Mouse (Mus musculus): Measurements from ENCODE around the gene Gpsm1. TPM values are rescaled to one million over a fixed set of nuclear protein-coding genes. Genes with fewer than 3 reads are reported as not detected.
A peak's percentile ranks its signal among the peaks of the same experiment; 100 is the strongest.

The Gpsm1 gene
- polyA plus RNA-seq, 1 experiment from 2014 or later = 65.0 TPM

DNA sequence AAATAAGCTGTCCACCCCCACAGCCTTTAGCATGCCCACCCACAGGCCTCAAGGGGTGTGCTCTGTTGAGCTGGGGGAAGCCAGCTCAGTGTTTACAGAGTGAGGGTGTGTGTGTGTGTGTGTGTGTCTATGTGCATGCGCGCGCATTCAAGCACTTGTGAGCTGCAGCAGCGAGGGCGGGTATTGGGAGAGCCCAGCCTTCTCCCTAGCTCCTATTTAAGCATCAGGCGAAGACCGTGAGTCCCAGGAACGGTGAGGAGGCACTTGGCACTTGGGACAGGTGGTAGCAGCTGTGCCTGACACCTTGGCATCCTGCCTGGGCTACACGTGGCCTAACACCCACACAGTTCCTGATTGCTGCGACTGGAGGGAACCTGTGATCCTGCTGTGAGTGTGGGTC is 26.7 kb downstream of the Gpsm1 start:
- Histone ChIP-seq H3K27ac (ENCODE audit: low read depth, low read length) (no peak overlapping the region), H3K27me3 (ENCODE audit: control insufficient read depth, insufficient read depth, low read length) (no peaks in the 10 kb centered on the region), H3K4me3 (ENCODE audit: low read depth, low read length) (no peak overlapping the region), H3K9ac (ENCODE audit: low read length) (no peak overlapping the region), H3K9me3 (ENCODE audit: control insufficient read depth, low read length) (no peaks in the 10 kb centered on the region), H3K36me3 (ENCODE audit: control insufficient read depth, insufficient read depth, low read length) (peaks cover 29% of the 10 kb centered on the region), H3K4me2 (ENCODE audit: low read depth) (no peak overlapping the region), H3K4me1 (ENCODE audit: control insufficient read depth, insufficient read depth, low read length) (no peaks in the 10 kb centered on the region)
- 90% methylated on average over 10 of the region's 10 CpGs for WGBS
- DNase-seq (ENCODE audit: low spot score) (no peak), ATAC-seq (ENCODE audit: insufficient read depth, low FRiP score, low TSS enrichment) (no peak)

DNA sequence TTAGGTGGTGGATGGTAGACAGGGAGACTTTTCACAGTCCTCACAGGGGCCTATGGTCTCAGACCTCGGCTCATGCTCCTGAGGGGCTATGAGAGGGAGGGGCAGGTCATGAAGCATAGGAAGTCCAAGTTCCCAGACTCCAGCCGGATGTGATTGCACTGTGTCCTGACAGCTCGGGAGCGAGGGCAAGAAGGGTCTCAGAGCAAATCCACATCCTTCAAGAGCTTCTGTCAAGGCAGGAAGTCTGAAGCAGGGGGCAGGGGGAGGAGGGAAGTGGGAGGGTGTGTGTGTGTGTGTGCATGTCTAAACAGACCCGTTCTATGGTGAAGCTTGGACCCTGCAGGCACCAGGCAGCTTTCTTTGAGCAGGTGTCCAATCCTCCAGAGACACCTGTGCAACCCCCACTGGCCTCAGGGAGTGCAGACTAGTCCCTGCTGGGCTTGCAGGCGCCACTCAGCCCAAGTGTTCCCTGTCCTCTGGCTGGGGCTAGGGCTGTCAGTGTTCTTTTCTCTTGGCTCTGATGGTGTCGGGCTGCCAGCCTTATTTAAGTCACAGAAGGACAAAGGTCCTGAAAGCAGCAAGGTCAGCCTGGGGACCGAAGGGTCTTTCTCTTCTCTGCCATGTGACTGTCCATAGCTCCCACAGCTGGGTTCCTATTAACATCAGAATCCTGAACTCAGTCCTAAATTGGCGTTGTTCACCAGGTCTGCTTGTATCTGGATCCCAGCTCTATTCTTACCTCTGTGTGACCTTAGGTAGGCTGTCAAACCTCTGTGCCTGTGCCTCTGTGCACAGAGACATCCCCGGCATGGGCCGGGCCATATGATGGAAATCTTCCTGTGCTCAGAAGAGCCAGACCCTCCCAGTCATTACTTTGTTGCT is 27.5 kb downstream of the Gpsm1 start:
- DNase-seq (ENCODE audit: low spot score) = no peak
- Histone ChIP-seq H3K4me3 (ENCODE audit: low read depth, low read length) (no peak overlapping the region), H3K27ac (ENCODE audit: low read depth, low read length) (no peak overlapping the region), H3K36me3 (ENCODE audit: control insufficient read depth, insufficient read depth, low read length) (peaks cover 31% of the 10 kb centered on the region), H3K4me2 (ENCODE audit: low read depth) (no peak overlapping the region), H3K9ac (ENCODE audit: low read length) (no peak overlapping the region), H3K9me3 (ENCODE audit: control insufficient read depth, low read length) (no peaks in the 10 kb centered on the region), H3K4me1 (ENCODE audit: control insufficient read depth, insufficient read depth, low read length) (no peaks in the 10 kb centered on the region), H3K27me3 (ENCODE audit: control insufficient read depth, insufficient read depth, low read length) (no peaks in the 10 kb centered on the region)
- WGBS = 69% methylated on average over 11 of the region's 11 CpGs
- no peak for ATAC-seq (ENCODE audit: insufficient read depth, low FRiP score, low TSS enrichment)

DNA sequence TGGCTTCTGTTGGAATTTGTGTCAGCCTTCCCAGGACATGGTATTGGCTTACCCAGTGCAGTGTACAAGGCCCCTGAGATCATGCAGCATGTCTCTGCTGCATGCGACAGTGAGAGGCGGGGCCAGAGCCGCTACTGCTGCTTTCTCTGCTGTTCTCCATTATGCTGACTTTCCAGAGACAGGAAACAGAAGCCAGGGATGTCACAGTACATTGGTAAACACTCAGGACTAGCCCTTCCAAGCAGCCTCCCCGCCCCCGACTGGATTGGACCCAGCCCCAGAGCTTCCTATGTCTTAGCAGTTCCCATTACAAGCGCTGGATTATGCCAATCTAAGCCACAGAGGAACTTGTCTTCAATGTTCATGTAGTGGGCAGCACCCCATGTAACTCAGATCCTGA is 32.9 kb downstream of the Gpsm1 start:
- WGBS = 83% methylated on average over 6 of the region's 6 CpGs
- no peak overlapping the region for H3K27ac ChIP-seq (ENCODE audit: low read depth, low read length)
- no peaks in the 10 kb centered on the region for H3K9me3 ChIP-seq (ENCODE audit: control insufficient read depth, low read length)
- H3K27me3 ChIP-seq (ENCODE audit: control insufficient read depth, insufficient read depth, low read length) = no peaks in the 10 kb centered on the region
- peaks cover 10% of the 10 kb centered on the region for H3K4me1 ChIP-seq (ENCODE audit: control insufficient read depth, insufficient read depth, low read length)
- no peak overlapping the region for H3K4me2 ChIP-seq (ENCODE audit: low read depth)
- no peak overlapping the region for H3K4me3 ChIP-seq (ENCODE audit: low read depth, low read length)
- H3K36me3 ChIP-seq (ENCODE audit: control insufficient read depth, insufficient read depth, low read length) = peaks cover 13% of the 10 kb centered on the region
- DNase-seq (ENCODE audit: low spot score) (no peak), ATAC-seq (ENCODE audit: insufficient read depth, low FRiP score, low TSS enrichment) (no peak)
- no peak overlapping the region for H3K9ac ChIP-seq (ENCODE audit: low read length)

DNA sequence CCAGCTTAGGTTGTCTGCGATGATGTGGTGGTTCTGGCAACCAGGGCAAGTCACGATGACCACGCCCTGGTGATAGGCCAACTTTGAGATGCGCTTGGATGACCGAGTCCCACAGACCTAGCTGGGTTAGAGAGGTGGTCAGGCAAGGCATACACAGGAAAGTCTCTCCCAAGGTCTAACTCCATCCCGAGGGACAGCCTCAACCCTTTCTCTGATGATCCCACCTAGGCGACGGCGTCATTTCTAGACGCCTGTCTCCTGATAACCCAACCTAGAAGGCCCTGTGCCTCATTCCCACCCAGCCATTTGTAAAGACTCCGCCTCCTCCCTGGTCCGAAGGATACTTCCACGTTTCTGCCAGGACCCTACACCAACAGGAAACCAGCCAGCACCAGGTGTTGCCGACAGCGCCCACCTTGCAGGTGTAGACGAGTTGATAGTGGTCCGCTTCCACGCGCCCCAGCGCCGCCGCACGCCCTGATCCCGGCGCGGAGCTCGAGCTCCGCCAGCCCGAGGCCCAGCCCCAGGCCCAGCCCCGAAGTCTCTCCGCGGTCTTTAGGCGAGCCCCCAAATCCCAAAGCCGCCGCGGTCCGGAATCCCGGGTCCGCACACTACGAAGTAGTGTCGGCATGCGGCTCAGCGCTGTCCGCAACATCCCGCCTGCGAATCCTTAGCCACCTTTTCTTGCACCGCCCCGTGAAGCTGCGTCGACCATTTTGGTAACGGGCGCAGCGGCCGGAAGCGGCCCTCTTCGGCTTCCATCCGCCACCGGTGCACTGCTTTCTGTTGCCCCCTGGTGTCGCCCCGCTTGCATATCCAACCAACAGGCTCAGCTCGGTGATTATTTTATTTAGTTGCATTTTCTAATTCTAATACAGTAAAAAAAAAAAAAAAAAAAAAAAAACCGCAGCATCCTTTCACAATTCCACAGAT is 36.3 kb downstream of the Gpsm1 start, which contains the start of gene Dnlz:
Gene Dnlz (minus strand): TSS at position 753 of the 933 bp plus-strand sequence.
- ATAC-seq (ENCODE audit: insufficient read depth, low FRiP score, low TSS enrichment) (peak; percentile 58), DNase-seq (ENCODE audit: low spot score) (peak; percentile 93)
- WGBS = 3% methylated on average over 62 of the region's 62 CpGs
- H3K27ac ChIP-seq (ENCODE audit: low read depth, low read length) = peak within 1 kb of the TSS; percentile 63; the same call in 1 of the 2 replicates
- peak within 1 kb of the TSS; percentile 99 for H3K4me2 ChIP-seq (ENCODE audit: low read depth)
- peak within 1 kb of the TSS; percentile 95 for H3K9ac ChIP-seq (ENCODE audit: low read length)
- H3K27me3 ChIP-seq (ENCODE audit: control insufficient read depth, insufficient read depth, low read length) = no peaks in the 10 kb centered on the region
- H3K9me3 ChIP-seq (ENCODE audit: control insufficient read depth, low read length) = no peaks in the 10 kb centered on the region
- H3K36me3 ChIP-seq (ENCODE audit: control insufficient read depth, insufficient read depth, low read length) = peaks cover 5% of the 10 kb centered on the region
- H3K4me3 ChIP-seq (ENCODE audit: low read depth, low read length) = peak within 1 kb of the TSS; percentile 75
- H3K4me1 ChIP-seq (ENCODE audit: control insufficient read depth, insufficient read depth, low read length) = peaks cover 10% of the 10 kb centered on the region

DNA sequence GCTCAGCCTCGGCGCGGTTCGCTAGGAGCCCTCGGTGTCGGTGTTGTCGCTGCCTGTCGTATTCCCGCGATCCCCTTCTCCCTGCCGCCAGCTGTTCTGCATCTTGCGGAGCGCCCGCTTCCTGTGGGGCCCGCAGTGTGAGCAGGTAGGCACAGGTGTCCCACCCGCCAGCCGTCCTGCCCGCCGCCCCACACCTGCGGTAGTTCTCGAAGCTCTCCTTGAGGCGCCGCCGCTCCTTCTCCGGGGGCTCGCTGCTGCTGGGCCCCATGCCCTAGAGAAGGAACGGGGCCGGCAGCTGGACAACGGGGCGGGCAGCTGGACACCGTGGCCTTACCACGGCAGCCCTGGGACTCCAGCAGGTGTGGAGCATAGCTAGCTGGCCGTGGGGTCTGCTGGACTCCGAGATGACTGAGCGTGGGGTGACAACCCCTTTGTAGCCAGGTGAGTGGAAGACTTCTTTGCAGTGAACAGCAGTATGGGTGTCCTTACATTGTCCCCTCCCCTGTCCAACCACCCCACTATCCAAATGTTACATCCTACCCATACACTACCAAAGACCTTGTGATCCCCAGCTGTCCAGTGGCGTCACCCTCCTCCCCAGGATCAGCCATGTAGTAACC is 37.1 kb downstream of the Gpsm1 start:
- 3% methylated on average over 36 of the region's 36 CpGs for WGBS
- peaks cover 3% of the 10 kb centered on the region for H3K36me3 ChIP-seq (ENCODE audit: control insufficient read depth, insufficient read depth, low read length)
- ATAC-seq (ENCODE audit: insufficient read depth, low FRiP score, low TSS enrichment) = peak; percentile 26; the same call in 1 of the 2 replicates
- no peak overlapping the region for H3K27ac ChIP-seq (ENCODE audit: low read depth, low read length)
- H3K4me2 ChIP-seq (ENCODE audit: low read depth) = peak overlapping the region; percentile 99
- H3K4me1 ChIP-seq (ENCODE audit: control insufficient read depth, insufficient read depth, low read length) = peaks cover 10% of the 10 kb centered on the region
- H3K27me3 ChIP-seq (ENCODE audit: control insufficient read depth, insufficient read depth, low read length) = no peaks in the 10 kb centered on the region
- peak overlapping the region; percentile 89 for H3K9ac ChIP-seq (ENCODE audit: low read length)
- no peaks in the 10 kb centered on the region for H3K9me3 ChIP-seq (ENCODE audit: control insufficient read depth, low read length)
- H3K4me3 ChIP-seq (ENCODE audit: low read depth, low read length) = peak overlapping the region; percentile 75
- DNase-seq (ENCODE audit: low spot score) = no peak

DNA sequence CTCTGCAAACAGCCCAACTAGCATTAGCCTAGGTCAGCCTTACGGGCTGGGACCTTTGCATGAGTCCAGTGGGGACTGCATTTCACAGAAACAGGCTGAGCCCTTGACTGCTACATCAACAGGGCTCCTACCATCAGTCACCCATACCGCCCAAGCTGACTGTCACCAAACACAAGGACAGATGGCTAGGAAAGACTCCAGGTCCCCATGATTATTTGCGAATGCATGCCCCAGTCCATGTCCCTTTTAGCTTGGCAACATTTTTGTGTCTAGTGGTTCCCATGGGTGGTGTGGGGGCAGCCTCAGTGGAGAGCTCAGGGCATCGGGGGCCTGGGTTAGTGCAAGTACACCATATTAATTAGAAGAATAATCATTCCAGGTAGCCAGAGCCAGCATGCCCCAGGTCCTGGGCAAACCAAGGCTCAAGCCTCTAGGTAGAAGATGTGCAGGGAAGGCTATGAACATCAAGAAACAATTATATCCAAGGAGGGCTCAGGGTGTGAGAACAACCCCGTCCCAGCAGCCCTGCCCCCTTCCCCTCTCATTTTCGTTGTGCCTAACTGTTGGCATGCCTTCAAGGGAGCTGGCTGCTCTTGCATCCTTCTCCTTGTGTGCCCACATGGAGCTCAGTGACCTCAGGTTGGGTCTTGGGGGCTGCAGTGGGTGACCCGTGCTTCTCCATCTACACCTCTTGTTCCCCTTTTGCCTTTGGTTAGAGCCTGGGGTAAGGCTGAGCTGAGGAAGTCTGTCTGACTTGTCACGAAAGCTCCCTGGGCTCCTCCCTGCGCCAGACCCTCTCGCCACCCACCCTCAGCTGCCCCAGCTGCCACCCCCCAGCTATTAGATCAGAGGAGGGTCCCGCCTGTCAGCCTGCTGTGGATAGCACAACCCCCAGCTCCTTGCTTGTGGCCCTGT is 38.0 kb downstream of the Gpsm1 start:
- Histone ChIP-seq H3K4me1 (ENCODE audit: control insufficient read depth, insufficient read depth, low read length) (peaks cover 10% of the 10 kb centered on the region), H3K27me3 (ENCODE audit: control insufficient read depth, insufficient read depth, low read length) (no peaks in the 10 kb centered on the region), H3K4me3 (ENCODE audit: low read depth, low read length) (peak overlapping the region; percentile 75), H3K9me3 (ENCODE audit: control insufficient read depth, low read length) (no peaks in the 10 kb centered on the region), H3K4me2 (ENCODE audit: low read depth) (peak overlapping the region; percentile 99), H3K27ac (ENCODE audit: low read depth, low read length) (no peak overlapping the region), H3K36me3 (ENCODE audit: control insufficient read depth, insufficient read depth, low read length) (peaks cover 3% of the 10 kb centered on the region), H3K9ac (ENCODE audit: low read length) (peak overlapping the region; percentile 89; the same call in 1 of the 2 replicates)
- 88% methylated on average over 11 of the region's 11 CpGs for WGBS
- ATAC-seq (ENCODE audit: insufficient read depth, low FRiP score, low TSS enrichment) (no peak), DNase-seq (ENCODE audit: low spot score) (no peak)

DNA sequence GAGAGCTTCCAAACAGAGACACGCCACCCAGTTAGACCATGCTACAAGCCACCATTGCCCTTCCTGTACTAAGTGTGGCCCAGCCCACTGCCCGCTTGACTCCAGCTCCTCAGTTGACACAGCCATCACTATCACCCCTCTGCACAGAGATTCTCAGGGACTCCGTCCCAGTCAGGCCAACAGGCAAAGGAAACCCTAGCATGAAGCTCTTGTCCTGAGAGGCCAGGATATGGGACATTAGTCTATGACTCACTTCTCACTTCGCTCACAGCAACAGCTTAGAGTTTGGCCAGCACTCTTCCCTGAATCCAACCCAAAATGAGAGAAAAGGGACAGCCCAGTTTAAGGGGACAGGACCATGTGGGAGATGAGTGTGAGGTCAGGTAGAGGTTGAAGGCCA is 39.1 kb downstream of the Gpsm1 start:
- peaks cover 10% of the 10 kb centered on the region for H3K4me1 ChIP-seq (ENCODE audit: control insufficient read depth, insufficient read depth, low read length)
- H3K9me3 ChIP-seq (ENCODE audit: control insufficient read depth, low read length) = no peaks in the 10 kb centered on the region
- WGBS = 91% methylated on average over 4 of the region's 4 CpGs
- H3K27me3 ChIP-seq (ENCODE audit: control insufficient read depth, insufficient read depth, low read length) = no peaks in the 10 kb centered on the region
- no peak overlapping the region for H3K9ac ChIP-seq (ENCODE audit: low read length)
- no peak overlapping the region for H3K4me3 ChIP-seq (ENCODE audit: low read depth, low read length)
- no peaks in the 10 kb centered on the region; the same call in 1 of the 2 replicates for H3K36me3 ChIP-seq (ENCODE audit: control insufficient read depth, insufficient read depth, low read length)
- DNase-seq (ENCODE audit: low spot score) (no peak), ATAC-seq (ENCODE audit: insufficient read depth, low FRiP score, low TSS enrichment) (no peak)
- no peak overlapping the region for H3K4me2 ChIP-seq (ENCODE audit: low read depth)
- no peak overlapping the region for H3K27ac ChIP-seq (ENCODE audit: low read depth, low read length)
